Comparison of ENCODE assay signal across 7 mouse cellular contexts in the genomic region with DNA sequence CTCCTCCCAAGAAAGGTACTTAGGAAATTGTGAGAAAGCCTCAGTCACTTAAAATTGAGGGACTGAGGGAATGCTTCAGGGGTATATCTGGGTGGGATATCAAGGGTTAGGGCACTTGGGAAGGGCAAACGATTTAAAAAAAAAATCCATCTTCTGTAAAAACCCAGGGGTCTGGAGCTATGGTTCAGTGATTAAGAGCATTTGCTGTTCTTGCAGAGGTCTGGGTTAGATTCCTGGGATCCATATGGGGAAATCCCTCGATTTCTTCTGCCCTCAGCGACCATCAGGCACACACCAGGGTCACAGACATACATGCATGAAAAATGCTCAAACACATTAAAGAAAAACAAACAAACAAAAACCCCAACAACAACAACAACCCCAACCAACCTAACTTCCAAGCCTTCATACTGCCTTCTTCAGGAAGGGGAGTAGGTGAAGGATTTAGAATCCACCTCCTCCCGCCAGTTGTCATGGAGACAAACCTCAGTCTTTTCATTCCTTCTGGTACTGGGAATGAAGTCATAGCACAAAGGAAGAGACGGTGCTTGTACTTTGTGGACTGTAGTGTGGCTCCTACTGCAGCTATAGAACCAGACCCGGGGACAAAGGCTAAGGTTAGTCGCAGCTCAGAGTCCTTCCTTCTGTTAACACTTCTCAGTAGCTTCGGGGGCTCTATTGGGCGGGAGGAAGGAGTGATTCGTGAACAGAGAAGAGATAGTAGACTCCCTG. TPM values are rescaled to one million over a fixed set of nuclear protein-coding genes. Genes with fewer than 3 reads are reported as not detected.
DNase-seq lines count a peak whose midpoint lies in the region; ATAC-seq and TF ChIP-seq lines count a peak whose summit lies in the region.

No protein-coding gene starts in this region.

- no peak for DNase-seq in lung, postnatal 25 days (ENCODE audit: low spot score)
- DNase-seq in T-cell, adult 2 months (ENCODE audit: low spot score), result no peak
- no peak for DNase-seq in adrenal gland, postnatal 36 days

- peak overlapping the region; percentile 100 for H3K27ac ChIP-seq in lung, embryonic 15.5 days
- peak overlapping the region; percentile 96 for H3K27ac ChIP-seq in cortical plate, adult 2 months (ENCODE audit: insufficient read depth, low read length)
- peak overlapping the region; percentile 97 for H3K27ac ChIP-seq in hindbrain, embryonic 13.5 days
- H3K27ac ChIP-seq in midbrain, embryonic 12.5 days (replicated peaks), result peak overlapping the region; percentile 98

- H3K9me3 ChIP-seq in lung, embryonic 15.5 days, result no peaks in the 10 kb centered on the region
- H3K9me3 ChIP-seq in hindbrain, embryonic 13.5 days, result no peaks in the 10 kb centered on the region
- no peaks in the 10 kb centered on the region for H3K9me3 ChIP-seq in midbrain, embryonic 12.5 days

- no peak for TF ChIP-seq CTCF in cortical plate, adult 2 months (IDR thresholded peaks at IDR 0.05; ENCODE audit: extremely low read depth, insufficient read depth, low read length)

- H3K4me2 ChIP-seq in lung, embryonic 15.5 days, result peak overlapping the region; percentile 57
- peak overlapping the region; percentile 67 for H3K4me2 ChIP-seq in hindbrain, embryonic 13.5 days
- H3K4me2 ChIP-seq in midbrain, embryonic 12.5 days (replicated peaks), result peak overlapping the region; percentile 65

- no peak; the same call in 1 of the 2 replicates for TF ChIP-seq POLR2A in cortical plate, adult 2 months (IDR thresholded peaks at IDR 0.05; ENCODE audit: extremely low read depth, insufficient read depth, low read length)

- H3K9ac ChIP-seq in lung, embryonic 15.5 days, result peak overlapping the region; percentile 64
- peak overlapping the region; percentile 76 for H3K9ac ChIP-seq in hindbrain, embryonic 13.5 days
- peak overlapping the region; percentile 63 for H3K9ac ChIP-seq in midbrain, embryonic 12.5 days (replicated peaks)

- 6% methylated on average over 10 of the region's 10 CpGs for WGBS in lung, embryonic 15.5 days
- 6% methylated on average over 10 of the region's 10 CpGs for WGBS in hindbrain, embryonic 13.5 days
- 3% methylated on average over 10 of the region's 10 CpGs for WGBS in midbrain, embryonic 12.5 days

- no peaks in the 10 kb centered on the region for H3K36me3 ChIP-seq in lung, embryonic 15.5 days
- no peaks in the 10 kb centered on the region for H3K36me3 ChIP-seq in hindbrain, embryonic 13.5 days
- H3K36me3 ChIP-seq in midbrain, embryonic 12.5 days, result no peaks in the 10 kb centered on the region

- H3K27me3 ChIP-seq in lung, embryonic 15.5 days, result no peaks in the 10 kb centered on the region
- no peaks in the 10 kb centered on the region for H3K27me3 ChIP-seq in hindbrain, embryonic 13.5 days
- H3K27me3 ChIP-seq in midbrain, embryonic 12.5 days, result no peaks in the 10 kb centered on the region

- ATAC-seq in lung, embryonic 15.5 days (ENCODE audit: borderline replicate concordance, extremely low read depth, low FRiP score, low TSS enrichment), result peak; percentile 62; the same call in 1 of the 2 replicates
- peak; percentile 89 for ATAC-seq in hindbrain, embryonic 13.5 days (ENCODE audit: low FRiP score)
- peak; percentile 82 for ATAC-seq in midbrain, embryonic 12.5 days (ENCODE audit: low FRiP score, low read depth)

- peak overlapping the region; percentile 84 for H3K4me3 ChIP-seq in lung, embryonic 15.5 days
- peak overlapping the region; percentile 52 for H3K4me3 ChIP-seq in cortical plate, adult 2 months (ENCODE audit: insufficient read depth, low read length)
- H3K4me3 ChIP-seq in hindbrain, embryonic 13.5 days, result peak overlapping the region; percentile 84
- H3K4me3 ChIP-seq in midbrain, embryonic 12.5 days, result peak overlapping the region; percentile 83

- H3K4me1 ChIP-seq in lung, embryonic 15.5 days, result peaks cover 36% of the 10 kb centered on the region
- peaks cover 5% of the 10 kb centered on the region; the same call in 1 of the 2 replicates for H3K4me1 ChIP-seq in cortical plate, adult 2 months (ENCODE audit: control insufficient read depth, insufficient read depth, low read length)
- H3K4me1 ChIP-seq in hindbrain, embryonic 13.5 days (replicated peaks), result peaks cover 36% of the 10 kb centered on the region
- peaks cover 32% of the 10 kb centered on the region for H3K4me1 ChIP-seq in midbrain, embryonic 12.5 days

RNA-seq across cellular contexts. Expression of a gene that starts 0.6 kb away (rescaled TPM):
- 37.5 and 39.6 TPM in 2 replicates for polyA plus RNA-seq in lung, embryonic 15.5 days (2015; fragmentation: Nextera tagmentation; extraction: Ambion mirVana)
- polyA plus RNA-seq in cortical plate, adult 2 months (2012; rRNA removed), result 32.4 and 35.5 TPM in 2 replicates
- 28.4 and 30.9 TPM in 2 replicates for polyA plus RNA-seq in hindbrain, embryonic 13.5 days (2015; fragmentation: Nextera tagmentation; extraction: Ambion mirVana)
- polyA plus RNA-seq in midbrain, embryonic 12.5 days (2016; fragmentation: Nextera tagmentation; extraction: Ambion mirVana), result 61.9 and 72.8 TPM in 2 replicates
- 10 to 100 TPM; 46.6 to 58.6 TPM for total RNA-seq in adrenal gland, postnatal 36 days (2021)

RNA-seq across cellular contexts. Expression of a gene that starts 27.8 kb away (rescaled TPM):
- polyA plus RNA-seq in lung, embryonic 15.5 days (2015; fragmentation: Nextera tagmentation; extraction: Ambion mirVana), result 18.5 and 19.7 TPM in 2 replicates
- 8.8 and 10.1 TPM in 2 replicates for polyA plus RNA-seq in cortical plate, adult 2 months (2012; rRNA removed)
- polyA plus RNA-seq in hindbrain, embryonic 13.5 days (2015; fragmentation: Nextera tagmentation; extraction: Ambion mirVana), result 6.7 and 6.9 TPM in 2 replicates
- 12.3 and 13.8 TPM in 2 replicates for polyA plus RNA-seq in midbrain, embryonic 12.5 days (2016; fragmentation: Nextera tagmentation; extraction: Ambion mirVana)
- total RNA-seq in adrenal gland, postnatal 36 days (2021), result 10 to 100 TPM; 32.8 to 43.2 TPM

RNA-seq across cellular contexts. Expression of a gene that starts 54.8 kb away (rescaled TPM):
- polyA plus RNA-seq in lung, embryonic 15.5 days (2015; fragmentation: Nextera tagmentation; extraction: Ambion mirVana), result 22.6 and 27.0 TPM in 2 replicates
- polyA plus RNA-seq in cortical plate, adult 2 months (2012; rRNA removed), result 46.0 and 47.5 TPM in 2 replicates
- polyA plus RNA-seq in hindbrain, embryonic 13.5 days (2015; fragmentation: Nextera tagmentation; extraction: Ambion mirVana), result 31.0 and 35.8 TPM in 2 replicates
- polyA plus RNA-seq in midbrain, embryonic 12.5 days (2016; fragmentation: Nextera tagmentation; extraction: Ambion mirVana), result 25.6 and 28.7 TPM in 2 replicates
- total RNA-seq in adrenal gland, postnatal 36 days (2021), result 10 to 100 TPM; 14.0 to 21.1 TPM
